Mouse (Mus musculus): ENCODE data around the gene Rbx1.

GRCm38 (mm10) chr15:81482966-81483365 lies 16.9 kb downstream of the Rbx1 start:
- TF ChIP-seq MAX (IDR thresholded peaks at IDR 0.05; ENCODE audit: low read depth): no peak
- TF ChIP-seq POLR2A (IDR thresholded peaks at IDR 0.05; ENCODE audit: insufficient read length, low read depth): no peak
- no peak for TF ChIP-seq CEBPB (IDR thresholded peaks at IDR 0.05; ENCODE audit: insufficient read depth, poor library complexity, severe bottlenecking)
- no peak for TF ChIP-seq POLR2AphosphoS2 (IDR thresholded peaks at IDR 0.05; ENCODE audit: insufficient read length, low read depth)
- no peak for TF ChIP-seq TCF12 (IDR thresholded peaks at IDR 0.05; ENCODE audit: insufficient read depth, poor library complexity, severe bottlenecking)
- TF ChIP-seq E2F4 (IDR thresholded peaks at IDR 0.05; ENCODE audit: insufficient read depth): no peak
- no peak for TF ChIP-seq MYOG (IDR thresholded peaks at IDR 0.05; ENCODE audit: control insufficient read depth in 1 of 3, insufficient read depth in 1 of 3, insufficient read length in 2 of 3, low read depth in 2 of 3)

All from myocyte (in vitro differentiated cells).